Mouse (Mus musculus) urinary bladder, adult 2 months (tissue): Measurements from ENCODE around the gene Pank3. TPM values are rescaled to one million over a fixed set of nuclear protein-coding genes. Genes with fewer than 3 reads are reported as not detected.
"Not testable (repeated sequence)": the region's sequence is repeated elsewhere in the genome, so short reads cannot be mapped to it uniquely, and the experiment has no call there.

ENCODE experiments used
- DNase-seq: peaks from one replicate; pipeline ENCODE4 v3.0.0; 2022; ENCODE audit warnings: low spot score
- polyA plus RNA-seq: library from polyadenylated mRNA; depleted of rRNA; stranded (reverse); fragments of >200 nt; gene quantifications from 2 replicates; pipeline ENCODE4 v1.2.3, GENCODE M21; 2012; rRNA removed

The Pank3 gene
- polyA plus RNA-seq, 1 experiment = 17.9 TPM

GRCm38 (mm10) chr11:35840806-35841205, 71.5 kb downstream of the Pank3 start:
- not testable (repeated sequence) for DNase-seq

Other genes with a start within 250 kb of the Pank3 start
- 0.07 TPM in 1 of 2 replicates, not detected in the other for gene Fbll1, start 29.4 kb downstream of the Pank3 start, polyA plus RNA-seq
- gene Rars, start 65.0 kb downstream of the Pank3 start, polyA plus RNA-seq = 49.7 and 52.7 TPM in 2 replicates
- gene Wwc1, start 211.0 kb downstream of the Pank3 start, polyA plus RNA-seq = 33.7 and 34.0 TPM in 2 replicates